Mouse (Mus musculus): ENCODE measurements around the gene Macrod2.

Gene Macrod2

DNA sequence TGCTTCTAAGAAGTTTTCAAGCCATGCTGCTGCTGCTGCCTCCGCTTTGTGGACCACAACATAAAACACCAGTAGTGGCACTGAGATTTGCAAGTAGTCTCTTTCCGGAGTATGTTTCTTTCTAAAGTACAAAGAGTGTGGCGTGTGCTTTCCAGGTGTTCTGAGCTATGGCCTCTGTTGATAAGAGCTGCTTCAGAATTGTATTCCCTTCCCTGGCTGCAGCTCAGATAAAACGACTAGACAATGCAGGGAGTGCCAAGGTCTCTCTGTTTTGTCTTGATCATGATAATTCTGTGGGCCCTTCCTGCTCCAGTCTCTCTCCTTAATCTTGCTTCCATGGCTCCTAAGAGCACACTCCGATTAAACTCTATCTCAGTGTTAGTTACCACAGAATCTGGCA, 312.4 kb downstream of the Macrod2 start:
- TF ChIP-seq GATA4 (IDR thresholded peaks at IDR 0.05; ENCODE audit: insufficient replicate concordance, low read length), result no peak

DNA sequence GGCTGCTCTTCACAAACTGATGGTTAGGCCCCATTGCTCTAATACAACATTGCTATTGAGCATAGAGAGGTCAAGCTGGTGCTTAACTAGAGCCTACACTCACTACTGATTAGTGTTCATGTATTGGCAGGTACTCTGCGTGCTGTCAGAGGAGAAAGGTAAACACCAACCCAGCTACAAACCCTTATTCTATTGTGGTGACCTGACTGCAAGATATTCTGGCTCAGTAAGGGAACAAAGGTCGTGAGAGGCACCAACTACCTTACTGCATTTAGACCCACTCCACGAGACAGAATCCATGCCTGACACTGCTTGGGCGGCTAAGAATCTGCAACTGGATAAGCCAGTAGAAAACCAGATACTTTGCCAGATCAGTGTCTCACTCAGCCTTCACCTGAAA, 320.7 kb downstream of the Macrod2 start:
- no peak for TF ChIP-seq GATA4 (IDR thresholded peaks at IDR 0.05; ENCODE audit: insufficient replicate concordance, low read length)

DNA sequence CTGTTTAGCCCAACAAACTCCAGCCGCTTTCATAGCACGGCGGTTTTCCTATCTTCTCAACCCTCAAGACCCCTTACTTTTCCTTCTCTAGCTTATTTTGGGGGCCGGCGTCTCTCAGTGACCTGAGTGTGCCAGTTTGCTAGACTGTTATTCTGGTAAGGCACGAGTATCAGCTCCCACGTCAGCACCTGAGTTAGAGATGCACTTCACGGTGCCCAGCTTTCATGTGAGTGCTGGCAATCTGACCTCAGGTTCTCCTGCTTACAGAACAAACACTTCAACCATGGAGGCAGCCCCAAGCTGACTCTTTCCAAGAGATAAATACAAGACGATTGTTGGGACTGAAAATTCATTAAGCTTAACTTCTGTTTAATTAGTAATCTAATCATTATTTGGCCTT, 322.3 kb downstream of the Macrod2 start:
- no peak for TF ChIP-seq GATA4 (IDR thresholded peaks at IDR 0.05; ENCODE audit: insufficient replicate concordance, low read length)

DNA sequence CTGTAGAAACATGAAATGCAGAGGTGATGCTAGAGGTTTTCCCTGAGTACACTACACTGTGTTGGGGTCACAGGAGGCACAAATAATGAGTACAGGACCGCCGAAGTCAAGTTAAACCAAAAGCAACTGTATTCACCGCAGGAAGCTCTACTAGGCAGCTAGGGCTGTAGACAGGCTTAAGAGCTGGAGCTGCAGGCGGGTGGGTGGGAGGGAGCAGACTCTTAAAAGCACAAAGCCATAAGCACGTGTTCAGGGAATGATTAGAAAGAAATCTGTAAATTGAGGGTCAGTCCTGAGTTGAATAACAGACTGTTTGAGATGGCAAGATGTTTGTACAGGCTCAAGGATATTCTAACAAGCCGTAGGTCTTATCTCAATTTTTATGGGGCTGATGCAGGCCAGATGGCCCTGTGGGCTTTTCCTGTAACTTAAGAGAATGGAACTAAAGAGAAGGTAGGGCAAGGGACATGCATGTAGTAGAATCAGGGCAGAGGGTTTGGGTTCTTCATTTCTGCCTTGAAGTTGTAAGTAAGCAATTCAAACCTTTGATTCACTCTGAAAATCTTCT, 337.6 kb downstream of the Macrod2 start:
- TF ChIP-seq GATA4 (IDR thresholded peaks at IDR 0.05; ENCODE audit: insufficient replicate concordance, low read length), result no peak

DNA sequence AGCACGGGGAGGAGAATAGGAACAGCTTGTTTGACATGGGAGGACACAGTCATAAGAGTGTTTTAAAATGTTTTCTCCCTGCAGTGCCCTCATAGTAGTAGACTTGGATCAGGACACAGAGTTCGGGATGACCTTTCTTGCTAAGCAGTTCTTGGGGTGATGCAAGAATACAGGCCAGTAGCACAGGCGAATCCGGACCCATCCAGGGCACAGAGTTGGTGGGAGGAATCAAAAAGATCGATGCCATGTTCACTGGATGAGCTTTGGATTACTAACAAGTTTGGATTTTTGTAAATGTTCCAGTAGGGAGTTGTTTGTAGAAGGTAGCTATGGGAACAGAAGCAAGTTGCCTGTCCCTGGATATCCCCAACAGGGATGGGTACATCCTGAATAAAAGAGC, 345.4 kb downstream of the Macrod2 start:
- TF ChIP-seq GATA4 (IDR thresholded peaks at IDR 0.05; ENCODE audit: insufficient replicate concordance, low read length), result no peak

DNA sequence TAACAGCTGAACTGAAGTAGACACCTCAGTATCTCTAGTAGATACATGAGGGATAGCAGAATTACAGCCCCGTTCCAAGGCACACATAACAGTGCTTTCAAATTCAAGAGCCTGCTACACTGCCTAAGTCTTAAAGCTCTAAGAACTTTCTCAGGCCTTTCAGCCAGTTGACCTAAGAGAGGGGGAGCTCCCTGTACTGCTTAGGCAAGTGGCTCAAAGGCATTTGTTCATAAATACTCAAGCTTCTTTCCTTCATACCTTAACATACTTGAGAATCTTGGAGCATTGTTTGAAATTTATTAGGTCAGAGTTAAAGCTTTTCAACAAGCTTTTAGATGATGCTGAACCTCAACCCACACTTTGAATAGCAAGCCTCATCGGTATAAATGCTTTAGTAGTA, 363.8 kb downstream of the Macrod2 start:
- TF ChIP-seq GATA4 (IDR thresholded peaks at IDR 0.05; ENCODE audit: insufficient replicate concordance, low read length), result no peak

DNA sequence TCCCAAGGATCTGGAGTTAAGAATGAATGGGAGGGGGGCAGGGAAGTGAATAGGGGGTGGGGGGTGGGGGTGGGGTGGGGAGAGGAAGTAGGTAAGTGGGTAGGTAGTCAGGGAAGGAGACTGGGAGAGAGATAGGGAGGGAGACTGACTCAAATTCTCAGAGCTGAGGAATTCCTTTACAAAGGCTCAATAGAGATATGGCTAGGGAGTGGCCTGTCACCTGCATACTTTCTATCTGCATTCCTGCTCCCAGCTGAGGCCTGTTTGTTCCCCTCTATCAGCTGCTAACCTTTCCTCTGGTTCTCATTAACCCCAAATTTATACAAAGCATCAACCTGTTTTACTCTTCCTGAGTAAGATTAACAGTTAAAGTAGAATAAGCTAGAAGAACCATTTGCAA, 364.6 kb downstream of the Macrod2 start:
- no peak for TF ChIP-seq GATA4 (IDR thresholded peaks at IDR 0.05; ENCODE audit: insufficient replicate concordance, low read length)

DNA sequence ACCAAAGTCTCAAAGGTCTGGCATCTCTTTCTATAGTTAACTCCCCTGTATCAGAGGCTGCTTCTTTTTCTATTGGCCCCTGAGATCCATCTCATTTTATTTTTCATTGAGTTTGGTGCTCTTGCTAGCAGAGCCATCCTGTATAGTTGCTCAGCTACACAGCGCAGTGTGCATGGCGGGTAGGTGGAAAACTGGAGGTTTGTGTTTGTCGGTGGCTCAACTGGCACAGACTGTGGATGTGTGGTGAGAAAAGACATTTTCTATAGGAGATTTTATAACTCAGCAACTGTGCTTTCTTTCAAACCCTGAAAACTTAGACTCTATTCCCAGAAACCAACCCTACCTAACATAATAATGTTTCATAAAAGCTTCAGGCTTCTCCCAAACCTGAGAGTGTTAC, 365.0 kb downstream of the Macrod2 start:
- no peak for TF ChIP-seq GATA4 (IDR thresholded peaks at IDR 0.05; ENCODE audit: insufficient replicate concordance, low read length)

DNA sequence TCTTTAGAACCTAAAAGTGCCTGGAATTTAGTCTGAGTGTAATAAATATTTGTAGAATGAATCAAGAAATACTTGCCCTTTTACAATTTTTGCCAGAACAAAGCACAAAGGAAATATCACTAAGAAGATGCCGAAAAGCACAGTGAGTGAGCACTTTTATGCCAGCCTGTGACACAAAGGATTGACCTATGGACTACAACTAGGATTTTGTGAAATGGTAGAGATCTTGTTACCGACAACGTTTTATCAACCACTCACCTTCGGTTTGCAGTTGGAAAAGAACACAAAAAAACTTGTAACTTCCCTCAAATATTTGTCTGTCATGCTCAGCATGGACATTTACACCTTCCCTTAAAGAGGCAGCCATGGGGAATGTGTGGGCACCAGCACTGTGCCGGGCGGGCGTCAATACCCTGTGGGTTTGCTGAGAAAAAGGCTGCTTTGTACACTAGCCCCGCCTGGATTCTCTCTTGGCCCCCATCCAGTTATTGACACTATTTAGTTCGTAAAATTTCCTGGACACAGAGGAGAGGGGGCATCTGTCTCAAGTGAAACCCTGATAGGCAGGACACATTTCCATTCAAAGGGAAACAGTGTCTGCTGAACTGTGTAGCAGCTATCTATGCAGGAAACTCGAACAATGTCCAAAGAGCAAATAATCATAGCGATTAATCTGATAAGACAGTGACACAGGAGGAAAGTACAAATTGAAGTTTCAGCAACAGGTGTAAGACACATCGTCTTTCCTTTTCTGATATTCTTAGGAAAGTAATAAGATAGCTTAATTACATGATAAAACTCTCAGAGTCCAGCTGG, 368.2 kb downstream of the Macrod2 start:
- peak; percentile 90 for TF ChIP-seq GATA4 (IDR thresholded peaks at IDR 0.05; ENCODE audit: insufficient replicate concordance, low read length)

DNA sequence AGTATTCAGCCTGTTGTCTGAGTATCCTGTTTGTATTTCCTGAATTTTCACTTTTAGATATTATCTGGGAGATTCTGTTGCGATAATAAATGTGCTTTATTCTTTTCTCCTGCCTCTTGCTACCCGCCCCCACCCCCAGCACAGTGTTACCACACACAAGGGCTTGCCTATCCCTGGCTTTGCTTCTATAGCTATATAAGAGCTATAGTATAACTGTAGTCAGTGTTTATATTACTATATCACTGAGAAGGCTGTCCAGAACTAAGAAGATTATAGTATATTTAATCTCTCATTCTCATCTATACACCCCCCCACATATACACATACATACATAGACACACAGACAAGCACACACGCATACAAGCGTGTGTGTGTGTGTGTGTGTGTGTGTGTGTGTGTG, 374.4 kb downstream of the Macrod2 start:
- no peak for TF ChIP-seq GATA4 (IDR thresholded peaks at IDR 0.05; ENCODE audit: insufficient replicate concordance, low read length)

DNA sequence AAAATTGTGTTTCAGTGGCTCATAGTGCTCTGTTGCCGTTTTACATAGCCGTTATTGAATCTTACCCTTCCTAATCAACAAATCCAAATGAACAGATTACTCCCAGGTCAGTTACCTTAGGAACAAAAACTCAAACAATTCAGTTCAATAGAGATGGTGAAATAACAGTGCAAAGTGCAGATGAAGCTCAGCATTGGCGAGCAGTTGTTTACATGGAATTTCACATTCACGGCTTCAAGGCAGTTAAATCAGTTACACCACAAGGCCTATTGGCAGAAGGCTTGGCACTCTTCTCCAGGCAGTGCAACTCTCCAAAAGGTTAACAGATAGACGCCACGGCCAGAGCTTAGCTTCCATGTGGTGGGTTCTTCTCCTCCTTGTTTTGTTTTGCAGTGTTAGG, 377.7 kb downstream of the Macrod2 start:
- TF ChIP-seq GATA4 (IDR thresholded peaks at IDR 0.05; ENCODE audit: insufficient replicate concordance, low read length), result peak; percentile 58; the same call in 1 of the 2 replicates

DNA sequence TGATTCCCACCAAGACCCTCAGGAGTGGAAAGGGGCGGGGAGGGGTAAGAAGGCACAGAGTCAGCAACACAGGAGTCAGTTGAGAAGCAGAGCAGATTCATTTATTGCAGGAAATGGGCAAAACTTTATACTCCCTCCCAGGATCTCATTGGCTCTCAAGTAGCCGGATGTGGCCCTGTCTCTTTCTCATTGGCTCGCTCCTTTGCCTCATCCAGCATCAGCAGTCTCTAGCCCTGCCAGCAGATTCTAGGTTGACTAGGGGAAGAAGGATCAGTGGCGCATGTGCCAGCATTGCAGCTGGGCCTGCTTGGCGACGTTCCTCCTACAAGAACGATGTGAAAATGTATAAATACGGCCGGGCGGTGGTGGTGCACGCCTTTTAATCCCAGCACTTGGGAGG, 378.3 kb downstream of the Macrod2 start:
- TF ChIP-seq GATA4 (IDR thresholded peaks at IDR 0.05; ENCODE audit: insufficient replicate concordance, low read length), result no peak

DNA sequence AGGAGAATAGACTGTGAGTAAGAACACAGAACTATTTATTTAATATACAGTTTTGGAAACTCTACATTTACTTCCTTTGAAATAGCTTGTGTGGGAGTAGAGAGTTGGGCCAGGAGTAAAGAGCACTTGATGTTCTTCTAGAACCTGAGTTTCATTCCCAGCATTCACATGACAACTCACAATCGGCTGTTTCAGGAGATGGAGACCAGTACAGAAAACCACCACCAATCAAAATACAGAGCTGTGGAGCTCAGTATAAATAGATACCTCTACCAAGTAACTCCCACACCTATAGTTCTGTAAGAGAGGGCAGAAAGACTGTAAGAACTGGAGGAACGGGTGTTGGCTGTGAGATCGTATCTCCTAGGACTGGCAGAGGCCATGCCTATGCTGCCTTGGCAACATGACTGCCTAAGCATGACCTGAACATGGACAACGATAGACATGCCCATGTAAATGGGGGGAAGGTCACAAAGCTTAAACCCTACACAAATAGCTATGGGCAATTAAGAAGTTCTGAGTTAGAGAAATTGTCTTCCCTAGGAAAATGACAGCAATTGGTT, 379.8 kb downstream of the Macrod2 start:
- no peak for TF ChIP-seq GATA4 (IDR thresholded peaks at IDR 0.05; ENCODE audit: insufficient replicate concordance, low read length)

DNA sequence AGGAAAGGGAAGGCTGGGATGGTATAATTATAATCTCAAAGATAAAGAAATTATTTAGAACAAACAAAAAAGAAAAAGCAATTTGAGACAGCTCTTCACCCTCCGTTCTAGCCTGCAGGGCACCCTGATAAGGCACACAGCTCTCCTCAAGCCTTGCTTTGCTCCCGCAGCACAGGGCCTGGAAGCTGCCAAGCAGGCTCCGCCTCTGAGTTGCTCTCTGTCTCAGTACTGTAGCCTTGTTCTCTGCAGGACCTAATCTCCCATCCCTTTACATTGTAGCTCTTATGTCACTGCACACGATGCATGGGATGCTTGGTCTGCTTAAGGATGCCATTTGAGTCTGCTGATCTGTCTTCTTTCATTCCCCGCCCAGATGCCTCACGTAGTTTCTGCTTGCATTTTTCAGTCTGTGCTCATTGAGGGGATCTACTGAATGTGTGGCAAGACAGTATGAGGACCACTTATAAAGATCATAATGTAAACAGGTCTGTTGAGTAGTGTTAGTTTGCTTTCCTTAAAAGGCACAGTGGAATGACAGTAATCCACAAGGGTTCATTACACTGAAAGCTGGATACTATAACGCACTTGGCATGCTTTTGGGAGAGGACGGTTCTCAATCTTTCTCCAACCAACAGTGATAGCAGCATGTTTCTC, 380.5 kb downstream of the Macrod2 start:
- TF ChIP-seq GATA4 (IDR thresholded peaks at IDR 0.05; ENCODE audit: insufficient replicate concordance, low read length), result no peak

DNA sequence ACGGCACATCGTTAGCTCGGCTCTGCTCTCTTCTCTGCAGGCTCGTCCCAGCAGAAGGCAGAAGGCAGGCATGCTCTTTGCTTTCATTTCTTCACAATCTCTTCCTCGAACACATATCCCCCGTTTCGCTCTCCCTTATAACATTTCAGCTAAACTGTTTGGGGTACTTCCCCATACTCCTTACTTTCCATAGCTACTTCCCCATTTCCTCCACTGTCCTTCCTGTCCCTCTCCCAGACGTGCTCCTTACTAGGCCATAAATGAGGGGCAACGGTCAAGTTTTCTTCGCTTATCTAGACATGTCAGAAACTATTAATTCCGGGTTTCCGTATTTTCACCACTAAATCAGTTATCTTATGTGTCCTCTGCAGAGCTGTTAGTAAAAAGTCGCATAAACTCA, 383.1 kb downstream of the Macrod2 start:
- no peak for TF ChIP-seq GATA4 (IDR thresholded peaks at IDR 0.05; ENCODE audit: insufficient replicate concordance, low read length)

DNA sequence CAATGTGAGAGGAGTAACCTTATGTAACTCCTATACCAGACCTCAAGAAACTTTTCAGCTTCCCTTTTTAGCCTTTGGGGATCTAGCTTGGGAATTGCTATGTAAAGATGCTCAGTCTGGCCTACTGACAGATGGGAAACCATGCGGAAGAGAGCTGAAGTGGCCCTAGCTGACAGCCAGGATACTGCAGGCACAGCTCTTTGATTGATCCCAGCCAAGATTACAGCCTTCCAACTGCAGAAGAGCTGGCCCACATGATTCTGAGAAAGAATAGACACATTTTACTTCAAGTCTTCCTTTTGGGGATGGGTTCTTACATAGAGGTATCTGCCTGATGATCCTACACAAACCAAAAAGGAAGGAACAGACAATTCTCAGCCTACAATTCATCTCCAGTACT, 387.9 kb downstream of the Macrod2 start:
- no peak for TF ChIP-seq GATA4 (IDR thresholded peaks at IDR 0.05; ENCODE audit: insufficient replicate concordance, low read length)

Measured in liver, adult (tissue).